Mouse (Mus musculus) heart, postnatal 14 days (tissue): ENCODE data around the gene Cldn34b1. TPM values are rescaled to one million over a fixed set of nuclear protein-coding genes. Genes with fewer than 3 reads are reported as not detected.
"Not testable (repeated sequence)": the region's sequence is repeated elsewhere in the genome, so short reads cannot be mapped to it uniquely, and the experiment has no call there.

ENCODE experiments used
- DNase-seq, 2 experiments: peaks; one replicate each; pipeline ENCODE4 v3.0.0; 2021 to 2022
- intact Hi-C: fragments of 180-260 bp; cut with DNase I; formaldehyde crosslinking; loops from one replicate; pipeline ENCODE4 v1.15.1; 2025
- long read RNA-seq, 2 experiments: library from polyadenylated mRNA; stranded (forward); transcript quantifications; one replicate each; pipeline ENCODE4 v2.0.0; 2021
- total RNA-seq, 2 experiments: library from RNA; stranded (reverse); gene quantifications; 2 replicates each; pipeline ENCODE4 v1.2.3; 2021

Cldn34b1 gene
- total RNA-seq, result not detected
- long read RNA-seq, experiment 1, result 0 reads
- long read RNA-seq, experiment 2, result 0 reads

- intact Hi-C loops, DNase-seq: not testable (repeated sequence)
Measured at GRCm38 (mm10) chrX:154890167-154890566, at the start of gene Cldn34b1. Cldn34b1 (minus strand) TSS chrX:154890267.

GRCm38 (mm10) chrX:154935887-154936286, 45.8 kb upstream of the Cldn34b1 start, which contains the start of gene Magea6:
Magea6 (minus strand) TSS chrX:154935987.
- intact Hi-C loops, result not testable (repeated sequence)

More at GRCm38 (mm10) chrX:154935887-154936286, 45.8 kb upstream of the Cldn34b1 start, which contains the start of gene Magea6:
- DNase-seq, result not testable (repeated sequence)

Other genes starting within 250 kb of the Cldn34b1 start
- not detected for gene Magea6, start 45.7 kb upstream of the Cldn34b1 start, total RNA-seq
- gene Magea3, start 59.2 kb upstream of the Cldn34b1 start, total RNA-seq, result not detected
- gene Magea8, start 105.6 kb upstream of the Cldn34b1 start, total RNA-seq, result not detected
- gene Magea5, start 172.9 kb upstream of the Cldn34b1 start, total RNA-seq, result not detected
- not detected for gene Magea1, start 199.5 kb upstream of the Cldn34b1 start, total RNA-seq
- gene Magea2, start 203.4 kb upstream of the Cldn34b1 start, total RNA-seq, result not detected
- gene Cldn34b2, start 238.1 kb upstream of the Cldn34b1 start, total RNA-seq, result not detected